Mouse (Mus musculus) heart, postnatal 36 days (tissue): ENCODE measurements around the gene Spert. TPM values are rescaled to one million over a fixed set of nuclear protein-coding genes. Genes with fewer than 3 reads are reported as not detected.

Experiments used
- total RNA-seq, 2 experiments: library from RNA; stranded (reverse); gene quantifications; 2 replicates each; pipeline ENCODE4 v1.2.3; 2021

Spert gene
- total RNA-seq, 2 experiments from 2014 or later: not detected

Other genes with a start within 250 kb of the Spert start
- gene Siah3, start 137.1 kb downstream of the Spert start, total RNA-seq: not detected
- gene Erich6b, start 49.1 kb upstream of the Spert start, total RNA-seq: not detected
- 10 to 100 TPM; 13.4 to 14.8 TPM for gene Cog3, start 161.4 kb upstream of the Spert start, total RNA-seq
- gene Slc25a30, start 193.9 kb upstream of the Spert start, total RNA-seq: 10 to 100 TPM; 11.0 to 15.5 TPM